Mouse (Mus musculus): ENCODE measurements around the gene Clcn1. TPM values are rescaled to one million over a fixed set of nuclear protein-coding genes. Genes with fewer than 3 reads are reported as not detected.

Clcn1 gene
- polyA plus RNA-seq (2015; fragmentation: Nextera tagmentation; extraction: Ambion mirVana) = 0.08 TPM in 1 of 2 replicates, not detected in the other

GRCm38 (mm10) chr6:42286448-42286847 is at the start of gene Clcn1:
Clcn1 (plus strand) TSS chr6:42286685.
- H3K27me3 ChIP-seq = no peaks in the 10 kb centered on the region
- DNase-seq (no peak), ATAC-seq (ENCODE audit: low read depth) (no peak)
- H3K4me3 ChIP-seq (replicated peaks) = no peak within 1 kb of the TSS
- no peaks in the 10 kb centered on the region for H3K9me3 ChIP-seq (replicated peaks)
- H3K4me1 ChIP-seq (replicated peaks) = no peaks in the 10 kb centered on the region
- H3K27ac ChIP-seq = no peak within 1 kb of the TSS
- H3K4me2 ChIP-seq = no peak within 1 kb of the TSS
- no peak within 1 kb of the TSS for H3K9ac ChIP-seq
- H3K36me3 ChIP-seq = peaks cover 32% of the 10 kb centered on the region
- WGBS (ENCODE audit: insufficient replicate concordance) = 79% methylated on average over 4 of the region's 5 CpGs

GRCm38 (mm10) chr6:42237276-42237805 is 49.1 kb upstream of the Clcn1 start:
- Histone ChIP-seq H3K27me3 (no peaks in the 10 kb centered on the region), H3K4me3 (replicated peaks) (no peak overlapping the region), H3K4me1 (replicated peaks) (no peaks in the 10 kb centered on the region), H3K9ac (no peak overlapping the region), H3K9me3 (replicated peaks) (no peaks in the 10 kb centered on the region), H3K4me2 (no peak overlapping the region), H3K36me3 (no peaks in the 10 kb centered on the region), H3K27ac (no peak overlapping the region)
- ATAC-seq (ENCODE audit: low read depth) (no peak), DNase-seq (no peak)
- 54% methylated on average over 6 of the region's 6 CpGs for WGBS (ENCODE audit: insufficient replicate concordance)

GRCm38 (mm10) chr6:42241311-42242045 is 45.0 kb upstream of the Clcn1 start:
- WGBS (ENCODE audit: insufficient replicate concordance) = 65% methylated on average over 6 of the region's 6 CpGs
- Histone ChIP-seq H3K9ac (no peak overlapping the region), H3K9me3 (replicated peaks) (no peaks in the 10 kb centered on the region), H3K27me3 (no peaks in the 10 kb centered on the region), H3K4me1 (replicated peaks) (peaks cover 11% of the 10 kb centered on the region), H3K4me3 (replicated peaks) (no peak overlapping the region), H3K36me3 (no peaks in the 10 kb centered on the region), H3K4me2 (no peak overlapping the region), H3K27ac (no peak overlapping the region)
- no peak for ATAC-seq (ENCODE audit: low read depth)
- DNase-seq = no peak

GRCm38 (mm10) chr6:42245711-42246353 is 40.7 kb upstream of the Clcn1 start, which contains the start of gene Gstk1:
Gstk1 (plus strand) TSS chr6:42245935.
- Histone ChIP-seq H3K27me3 (0 out of 2 replicates have a peak, but pooled peaks cover 4% of the 10 kb centered on the region), H3K9me3 (replicated peaks) (no peaks in the 10 kb centered on the region), H3K4me2 (peak within 1 kb of the TSS; percentile 90), H3K9ac (peak within 1 kb of the TSS; percentile 71), H3K4me1 (replicated peaks) (peaks cover 22% of the 10 kb centered on the region), H3K4me3 (replicated peaks) (peak within 1 kb of the TSS; percentile 63), H3K27ac (peak within 1 kb of the TSS; percentile 23; the same call in 1 of the 2 replicates), H3K36me3 (no peaks in the 10 kb centered on the region)
- WGBS (ENCODE audit: insufficient replicate concordance) = 2% methylated on average over 28 of the region's 28 CpGs
- DNase-seq (peak; percentile 90), ATAC-seq (ENCODE audit: low read depth) (peak; percentile 100)

- ATAC-seq (ENCODE audit: low read depth) (no peak), DNase-seq (peak; percentile 53)
- Histone ChIP-seq H3K9me3 (replicated peaks) (no peaks in the 10 kb centered on the region), H3K27me3 (0 out of 2 replicates have a peak, but pooled peaks cover 4% of the 10 kb centered on the region), H3K36me3 (no peaks in the 10 kb centered on the region), H3K4me1 (replicated peaks) (peaks cover 22% of the 10 kb centered on the region), H3K4me2 (peak overlapping the region; percentile 90), H3K27ac (no peak overlapping the region), H3K4me3 (replicated peaks) (no peak overlapping the region), H3K9ac (no peak overlapping the region)
- 16% methylated on average over 8 of the region's 8 CpGs for WGBS (ENCODE audit: insufficient replicate concordance)
These were observed 39.3 kb upstream of the Clcn1 start for GRCm38 (mm10) chr6:42247173-42247572.

- Histone ChIP-seq H3K4me2 (no peak overlapping the region), H3K4me3 (replicated peaks) (no peak overlapping the region), H3K9ac (no peak overlapping the region), H3K9me3 (replicated peaks) (no peaks in the 10 kb centered on the region), H3K27me3 (0 out of 2 replicates have a peak, but pooled peaks cover 4% of the 10 kb centered on the region), H3K4me1 (replicated peaks) (peaks cover 22% of the 10 kb centered on the region), H3K27ac (no peak overlapping the region), H3K36me3 (no peaks in the 10 kb centered on the region)
- 83% methylated on average over 1 of the region's 1 CpGs for WGBS (ENCODE audit: insufficient replicate concordance)
- DNase-seq = no peak
- ATAC-seq (ENCODE audit: low read depth) = no peak
These were observed 38.5 kb upstream of the Clcn1 start for GRCm38 (mm10) chr6:42247981-42248380.

GRCm38 (mm10) chr6:42251791-42252190 is 34.7 kb upstream of the Clcn1 start:
- Histone ChIP-seq H3K9me3 (replicated peaks) (no peaks in the 10 kb centered on the region), H3K4me1 (replicated peaks) (peaks cover 8% of the 10 kb centered on the region), H3K4me2 (no peak overlapping the region), H3K27ac (no peak overlapping the region), H3K9ac (no peak overlapping the region), H3K36me3 (no peaks in the 10 kb centered on the region), H3K27me3 (0 out of 2 replicates have a peak, but pooled peaks cover 3% of the 10 kb centered on the region), H3K4me3 (replicated peaks) (no peak overlapping the region)
- WGBS (ENCODE audit: insufficient replicate concordance) = 65% methylated on average over 4 of the region's 4 CpGs
- DNase-seq = no peak
- no peak for ATAC-seq (ENCODE audit: low read depth)

GRCm38 (mm10) chr6:42253103-42253502 is 33.4 kb upstream of the Clcn1 start:
- Histone ChIP-seq H3K27ac (no peak overlapping the region), H3K9me3 (replicated peaks) (no peaks in the 10 kb centered on the region), H3K4me1 (replicated peaks) (peaks cover 12% of the 10 kb centered on the region), H3K36me3 (no peaks in the 10 kb centered on the region), H3K9ac (no peak overlapping the region), H3K27me3 (no peaks in the 10 kb centered on the region), H3K4me2 (no peak overlapping the region), H3K4me3 (replicated peaks) (no peak overlapping the region)
- no peak for DNase-seq
- no peak for ATAC-seq (ENCODE audit: low read depth)
- 66% methylated on average over 2 of the region's 2 CpGs for whole genome bisulfite sequencing (ENCODE audit: insufficient replicate concordance)

GRCm38 (mm10) chr6:42257303-42257863 is 29.1 kb upstream of the Clcn1 start:
- H3K4me1 ChIP-seq (replicated peaks) = peaks cover 21% of the 10 kb centered on the region
- H3K36me3 ChIP-seq = no peaks in the 10 kb centered on the region
- peak; percentile 64 for DNase-seq
- 12% methylated on average over 11 of the region's 11 CpGs for WGBS (ENCODE audit: insufficient replicate concordance)
- peak overlapping the region; percentile 35; the same call in 1 of the 2 replicates for H3K4me2 ChIP-seq
- no peaks in the 10 kb centered on the region for H3K9me3 ChIP-seq (replicated peaks)
- peak; percentile 92 for ATAC-seq (ENCODE audit: low read depth)
- H3K27ac ChIP-seq = no peak overlapping the region
- no peak overlapping the region for H3K4me3 ChIP-seq (replicated peaks)
- H3K9ac ChIP-seq = no peak overlapping the region
- no peaks in the 10 kb centered on the region for H3K27me3 ChIP-seq

- DNase-seq = no peak
- Histone ChIP-seq H3K4me1 (replicated peaks) (peaks cover 30% of the 10 kb centered on the region), H3K9ac (no peak overlapping the region), H3K9me3 (replicated peaks) (no peaks in the 10 kb centered on the region), H3K27ac (no peak overlapping the region), H3K4me3 (replicated peaks) (no peak overlapping the region), H3K4me2 (no peak overlapping the region), H3K27me3 (no peaks in the 10 kb centered on the region), H3K36me3 (no peaks in the 10 kb centered on the region)
- ATAC-seq (ENCODE audit: low read depth) = no peak
- 27% methylated on average over 6 of the region's 6 CpGs for WGBS (ENCODE audit: insufficient replicate concordance)
These were observed 26.1 kb upstream of the Clcn1 start for GRCm38 (mm10) chr6:42260430-42260829.

GRCm38 (mm10) chr6:42261524-42262170 is 24.8 kb upstream of the Clcn1 start, which contains the start of gene Tmem139:
Tmem139 (plus strand) TSS chr6:42261970.
- no peak for ATAC-seq (ENCODE audit: low read depth)
- peak within 1 kb of the TSS; percentile 29; the same call in 1 of the 2 replicates for H3K4me2 ChIP-seq
- H3K27ac ChIP-seq = no peak within 1 kb of the TSS
- DNase-seq = no peak
- H3K4me1 ChIP-seq (replicated peaks) = peaks cover 38% of the 10 kb centered on the region
- no peak within 1 kb of the TSS; the same call in 1 of the 2 replicates for H3K9ac ChIP-seq
- 32% methylated on average over 20 of the region's 20 CpGs for WGBS (ENCODE audit: insufficient replicate concordance)
- no peaks in the 10 kb centered on the region for H3K27me3 ChIP-seq
- no peak within 1 kb of the TSS for H3K4me3 ChIP-seq (replicated peaks)
- H3K36me3 ChIP-seq = no peaks in the 10 kb centered on the region
- H3K9me3 ChIP-seq (replicated peaks) = no peaks in the 10 kb centered on the region
